Mouse (Mus musculus) bone marrow macrophage, adult 2 months (primary cell): Measurements from ENCODE around the gene Arhgap27.
"Not testable (repeated sequence)": the region's sequence is repeated elsewhere in the genome, so short reads cannot be mapped to it uniquely, and the experiment has no call there.

ENCODE experiments used
- CTCF ChIP-seq: IDR thresholded peaks from 2 replicates; pipeline ENCODE4 v1.5.1; 2012; ENCODE audit warnings: low read depth, mild to moderate bottlenecking, low read length, moderate library complexity
- POLR2A ChIP-seq: IDR thresholded peaks from 2 replicates; pipeline ENCODE4 v1.6.1; 2012; ENCODE audit warnings: mild to moderate bottlenecking, low read depth, low read length, borderline replicate concordance

DNA sequence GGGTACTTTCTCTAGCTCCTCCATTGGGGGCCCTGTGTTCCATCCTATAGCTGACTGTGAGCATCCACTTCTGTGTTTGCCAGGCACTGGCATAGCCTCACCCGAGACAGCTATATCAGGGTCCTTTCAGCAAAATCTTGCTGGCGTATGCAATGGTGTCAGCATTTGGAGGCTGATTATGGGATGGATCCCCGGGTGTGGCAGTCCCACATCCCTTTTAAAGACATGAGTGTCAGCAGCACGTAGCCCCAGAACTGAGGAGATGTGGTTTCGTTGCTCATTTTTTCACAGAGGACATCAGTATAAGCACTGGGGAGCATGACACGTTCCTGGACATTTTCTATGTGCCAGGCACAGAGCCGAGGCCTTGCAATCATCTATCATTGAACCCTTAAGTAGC is 72.7 kb downstream of the Arhgap27 start:
- TF ChIP-seq CTCF, POLR2A: not testable (repeated sequence)
